Mouse (Mus musculus) ES-E14 (cell line): ENCODE data around the gene Cdhr3.

Experiments
- CHD2 ChIP-seq: IDR thresholded peaks from 2 replicates; pipeline ENCODE4 v1.6.1; 2014; ENCODE audit warnings: mild to moderate bottlenecking, low read depth, low read length, inconsistent platforms
- HCFC1 ChIP-seq: IDR thresholded peaks from 2 replicates; pipeline ENCODE4 v1.6.1; 2012; ENCODE audit warnings: low read length, inconsistent platforms, borderline replicate concordance; ENCODE audit not compliant: insufficient read depth
- MAFK ChIP-seq: IDR thresholded peaks from 2 replicates; pipeline ENCODE4 v1.6.1; 2014; ENCODE audit warnings: mild to moderate bottlenecking, low read depth, low read length, inconsistent platforms; ENCODE audit not compliant: insufficient read depth
- ZC3H11A ChIP-seq: IDR thresholded peaks from 2 replicates; pipeline ENCODE4 v1.6.1; 2012; ENCODE audit warnings: low read depth, mild to moderate bottlenecking, inconsistent platforms, low read length, borderline replicate concordance
- ZNF384 ChIP-seq: IDR thresholded peaks from 2 replicates; pipeline ENCODE4 v1.6.1; 2012; ENCODE audit warnings: low read depth, low read length, inconsistent platforms

DNA sequence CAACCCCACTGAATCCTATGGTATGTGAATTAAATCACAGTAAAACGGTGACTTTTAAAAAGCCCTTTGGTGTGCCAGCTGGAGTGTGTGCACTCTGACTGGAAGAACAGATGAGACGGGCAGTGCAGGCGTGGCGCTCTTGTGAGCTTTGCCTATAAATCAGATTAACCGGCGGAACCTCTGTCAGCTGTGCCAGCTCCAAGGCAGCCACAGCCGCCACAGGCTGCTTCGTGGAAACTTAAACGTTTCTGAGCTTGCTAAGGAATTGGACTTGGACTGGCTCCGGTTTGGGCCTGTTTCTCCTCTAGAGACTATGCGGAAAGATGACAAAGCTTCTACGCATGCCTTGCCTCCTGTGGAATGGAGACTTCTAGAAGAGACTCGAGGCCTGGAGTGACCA, 62.6 kb downstream of the Cdhr3 start:
- TF ChIP-seq MAFK (no peak), ZNF384 (no peak), HCFC1 (no peak), ZC3H11A (no peak), CHD2 (no peak)
